Mouse (Mus musculus) liver, embryonic 14 days (tissue): Measurements from ENCODE around the gene Vmn1r81. TPM values are rescaled to one million over a fixed set of nuclear protein-coding genes. Genes with fewer than 3 reads are reported as not detected.

Experiments
- polyA plus RNA-seq: library from polyadenylated mRNA; depleted of rRNA; stranded (reverse); fragments of >200 nt; gene quantifications from 2 replicates; pipeline ENCODE4 v1.2.3, GENCODE M21; 2012; rRNA removed

Gene Vmn1r81
- polyA plus RNA-seq, result not detected in 2 replicates

GRCm38 (mm10) chr7:12268169-12268568 is at the start of gene Vmn1r81:
TSS of gene Vmn1r81 (minus strand) at chr7:12268269.

GRCm38 (mm10) chr7:12300130-12300529 is 32.1 kb upstream of the Vmn1r81 start, which contains the start of gene Vmn1r82:
TSS of gene Vmn1r82 (plus strand) at chr7:12300430.

Other genes starting within 250 kb of the Vmn1r81 start
- gene Vmn1r77, start 231.5 kb downstream of the Vmn1r81 start, polyA plus RNA-seq, result not detected in 2 replicates
- gene Vmn1r78, start 118.0 kb downstream of the Vmn1r81 start, polyA plus RNA-seq, result not detected in 2 replicates
- not detected in 2 replicates for gene Vmn1r79, start 97.0 kb downstream of the Vmn1r81 start, polyA plus RNA-seq
- gene Vmn1r80, start 79.0 kb downstream of the Vmn1r81 start, polyA plus RNA-seq, result not detected in 2 replicates
- gene Vmn1r82, start 32.2 kb upstream of the Vmn1r81 start, polyA plus RNA-seq, result not detected in 2 replicates
- not detected in 2 replicates for gene Vmn1r83, start 61.2 kb upstream of the Vmn1r81 start, polyA plus RNA-seq
- not detected in 2 replicates for gene Vmn1r84, start 101.0 kb upstream of the Vmn1r81 start, polyA plus RNA-seq
- 0.35 and 0.38 TPM in 2 replicates for gene Zfp551, start 154.5 kb upstream of the Vmn1r81 start, polyA plus RNA-seq
- 1.5 TPM in 2 replicates for gene Zfp606, start 210.0 kb upstream of the Vmn1r81 start, polyA plus RNA-seq
- not detected in 2 replicates for gene 2900092C05Rik, start 244.2 kb upstream of the Vmn1r81 start, polyA plus RNA-seq